Mouse (Mus musculus) erythroblast, embryonic 14.5 days (primary cell): ENCODE results near the gene Gm49416.

Experiments used
- GATA1 ChIP-seq: IDR thresholded peaks from 2 replicates; pipeline ENCODE4 v1.6.1; 2012; ENCODE audit warnings: low read length, inconsistent platforms, mixed read lengths
- TAL1 ChIP-seq: IDR thresholded peaks from 3 replicates; pipeline ENCODE4 v1.6.1; 2012; ENCODE audit warnings: low read length, inconsistent platforms, mixed read lengths

DNA sequence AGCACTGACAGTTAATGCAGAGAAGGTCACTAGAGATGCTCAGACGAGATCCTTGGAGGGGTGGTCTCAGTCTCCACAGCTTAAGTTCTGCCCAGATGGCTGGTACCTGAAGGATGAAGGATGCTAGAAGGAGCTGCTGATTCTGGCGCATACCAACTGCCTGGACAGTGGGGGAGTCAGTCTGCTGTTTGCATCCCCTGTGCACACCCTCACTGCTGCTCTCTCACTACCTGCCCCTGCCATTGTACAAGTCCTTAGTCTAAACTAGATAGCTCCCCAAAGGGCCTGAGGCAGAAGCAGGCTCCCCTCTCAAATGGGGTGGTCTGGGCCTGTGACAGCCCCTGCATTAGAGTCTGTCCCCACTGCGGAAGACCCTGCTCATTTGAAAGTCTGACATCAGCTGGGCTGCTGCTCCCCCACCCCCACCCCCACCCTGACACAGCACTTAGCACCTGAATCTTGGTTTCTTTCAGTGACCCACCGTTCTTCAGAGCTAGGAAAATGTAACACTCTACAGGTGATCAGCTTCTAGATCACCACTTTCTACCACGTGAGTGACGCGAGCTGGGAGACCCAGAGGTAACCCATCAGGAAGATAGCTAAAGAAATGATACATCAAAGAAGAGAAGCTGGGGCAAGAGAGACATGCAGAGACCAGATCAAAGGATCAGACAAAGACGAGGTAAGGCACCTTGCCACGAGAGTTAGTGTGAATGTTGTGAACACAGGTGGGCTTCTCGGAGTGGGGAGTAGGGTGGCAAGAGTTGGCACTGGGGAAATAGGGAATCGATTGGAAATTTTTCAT, 49.4 kb upstream of the Gm49416 start, which contains the start of gene Gng3:
- TF ChIP-seq TAL1 = no peak
- no peak for TF ChIP-seq GATA1
